Mouse (Mus musculus) forebrain, embryonic 14.5 days (tissue): ENCODE measurements at regions not wholly inside any gene's neighbourhood (a gene's known extent, or its start where the extent isn't known, plus 50 kb on each side); places are given as distances from the start of the nearest gene placed in this dataset.

Experiments
- ATAC-seq: fragments of 200-750 bp; cut with Nextera tagmentation; 2 replicates; pipeline ENCODE4 v1.8.0; 2017; ENCODE audit warnings: mild to moderate bottlenecking, moderate library complexity
- DNase-seq: peaks from one replicate; pipeline ENCODE4 v3.0.0-alpha.2; 2015; ENCODE audit warnings: low spot score
- H3K27ac ChIP-seq: fragments of 300-500 bp; sonication (generic); 2 replicates; pipeline ENCODE4 v1.5.1; 2014; ENCODE audit warnings: low read depth, mild to moderate bottlenecking, control low read depth, low read length, moderate library complexity
- H3K27me3 ChIP-seq: fragments of 300-500 bp; sonication (generic); replicated peaks from 2 replicates; pipeline ENCODE4 v1.6.1; 2014; ENCODE audit warnings: low read length, control low read depth, mixed read lengths; ENCODE audit not compliant: control insufficient read depth, insufficient read depth
- H3K36me3 ChIP-seq: fragments of 300-500 bp; sonication (generic); 2 replicates; pipeline ENCODE4 v1.6.1; 2014; ENCODE audit warnings: low read length, control low read depth; ENCODE audit not compliant: control insufficient read depth, insufficient read depth
- H3K4me1 ChIP-seq: fragments of 300-500 bp; sonication (generic); 2 replicates; pipeline ENCODE4 v1.6.1; 2014; ENCODE audit warnings: antibody characterized with exemption, low read length, control low read depth; ENCODE audit not compliant: control insufficient read depth, insufficient read depth
- H3K4me2 ChIP-seq: fragments of 300-500 bp; sonication (generic); 2 replicates; pipeline ENCODE4 v1.6.1; 2014; ENCODE audit warnings: mild to moderate bottlenecking, control low read depth, low read length
- H3K4me3 ChIP-seq: fragments of 300-500 bp; sonication (generic); 2 replicates; pipeline ENCODE4 v1.5.1; 2014; ENCODE audit warnings: low read depth, low read length, control low read depth
- H3K9ac ChIP-seq: fragments of 300-500 bp; sonication (generic); 2 replicates; pipeline ENCODE4 v1.6.1; 2014; ENCODE audit warnings: mild to moderate bottlenecking, low read length, control low read depth, moderate library complexity
- H3K9me3 ChIP-seq: fragments of 300-500 bp; sonication (generic); replicated peaks from 2 replicates; pipeline ENCODE4 v1.6.1; 2016; ENCODE audit warnings: low read length, control low read depth, mixed read lengths; ENCODE audit not compliant: control insufficient read depth
- WGBS: fragments of 180-500 bp; shearing (Covaris S2); extraction: QIAGEN DNeasy Blood & Tissue Kit; methylation state at CpG from one replicate; pipeline ENCODE4 v1.1.7; 2014; 5-methylcytosine and 5-hydroxymethylcytosine counted together

- no peaks in the 10 kb centered on the region for H3K27me3 ChIP-seq
- ATAC-seq (no peak), DNase-seq (no peak)
- no peak overlapping the region for H3K9ac ChIP-seq
- no peaks in the 10 kb centered on the region for H3K36me3 ChIP-seq
- peaks cover 6% of the 10 kb centered on the region for H3K4me1 ChIP-seq
- no peak overlapping the region for H3K4me2 ChIP-seq
- H3K27ac ChIP-seq = no peak overlapping the region
- no peaks in the 10 kb centered on the region for H3K9me3 ChIP-seq
- WGBS = 84% methylated on average over 7 of the region's 7 CpGs
- H3K4me3 ChIP-seq = no peak overlapping the region
These were observed 327.9 kb downstream of the Matn1 start for GRCm38 (mm10) chr4:131272060-131272459.

- DNase-seq (no peak), ATAC-seq (no peak)
- H3K4me2 ChIP-seq = no peak overlapping the region
- H3K4me1 ChIP-seq = no peaks in the 10 kb centered on the region
- no peak overlapping the region for H3K4me3 ChIP-seq
- H3K9ac ChIP-seq = no peak overlapping the region
- no peaks in the 10 kb centered on the region for H3K27me3 ChIP-seq
- no peaks in the 10 kb centered on the region for H3K36me3 ChIP-seq
- no peak overlapping the region for H3K27ac ChIP-seq
- H3K9me3 ChIP-seq = no peaks in the 10 kb centered on the region
- 91% methylated on average over 2 of the region's 2 CpGs for WGBS
These were observed 349.4 kb downstream of the Matn1 start for GRCm38 (mm10) chr4:131293560-131293959.

GRCm38 (mm10) chr4:131298011-131298674 lies 354.0 kb downstream of the Matn1 start:
- Histone ChIP-seq H3K9me3 (no peaks in the 10 kb centered on the region), H3K27me3 (no peaks in the 10 kb centered on the region), H3K9ac (no peak overlapping the region), H3K4me2 (no peak overlapping the region), H3K4me1 (no peaks in the 10 kb centered on the region), H3K36me3 (no peaks in the 10 kb centered on the region), H3K27ac (no peak overlapping the region), H3K4me3 (no peak overlapping the region)
- DNase-seq (no peak), ATAC-seq (no peak)
- WGBS = 77% methylated on average over 14 of the region's 14 CpGs

GRCm38 (mm10) chr4:131303936-131304335 lies 359.8 kb downstream of the Matn1 start:
- no peaks in the 10 kb centered on the region for H3K27me3 ChIP-seq
- no peak overlapping the region for H3K27ac ChIP-seq
- H3K4me1 ChIP-seq = peaks cover 7% of the 10 kb centered on the region; the same call in 1 of the 2 replicates
- H3K9me3 ChIP-seq = no peaks in the 10 kb centered on the region
- DNase-seq = no peak
- no peaks in the 10 kb centered on the region for H3K36me3 ChIP-seq
- H3K4me3 ChIP-seq = no peak overlapping the region
- no peak for ATAC-seq
- no peak overlapping the region for H3K4me2 ChIP-seq
- 73% methylated on average over 3 of the region's 3 CpGs for WGBS
- no peak overlapping the region for H3K9ac ChIP-seq

- Histone ChIP-seq H3K9ac (no peak overlapping the region), H3K27me3 (no peaks in the 10 kb centered on the region), H3K9me3 (no peaks in the 10 kb centered on the region), H3K4me2 (no peak overlapping the region), H3K36me3 (no peaks in the 10 kb centered on the region), H3K4me3 (no peak overlapping the region), H3K27ac (no peak overlapping the region), H3K4me1 (peaks cover 7% of the 10 kb centered on the region; the same call in 1 of the 2 replicates)
- peak; percentile 36 for DNase-seq
- ATAC-seq = no peak
- WGBS = 81% methylated on average over 12 of the region's 12 CpGs
These were observed 360.2 kb downstream of the Matn1 start for GRCm38 (mm10) chr4:131304361-131304777.

- Histone ChIP-seq H3K9me3 (no peaks in the 10 kb centered on the region), H3K36me3 (no peaks in the 10 kb centered on the region), H3K27me3 (no peaks in the 10 kb centered on the region), H3K27ac (no peak overlapping the region), H3K9ac (no peak overlapping the region), H3K4me3 (no peak overlapping the region), H3K4me2 (no peak overlapping the region), H3K4me1 (no peaks in the 10 kb centered on the region)
- WGBS = 72% methylated on average over 3 of the region's 3 CpGs
- ATAC-seq (no peak), DNase-seq (no peak)
These were observed 370.0 kb downstream of the Matn1 start for GRCm38 (mm10) chr4:131314231-131314630.

GRCm38 (mm10) chr4:131316041-131316440 lies 371.9 kb downstream of the Matn1 start:
- 88% methylated on average over 3 of the region's 3 CpGs for WGBS
- no peaks in the 10 kb centered on the region for H3K36me3 ChIP-seq
- H3K27me3 ChIP-seq = no peaks in the 10 kb centered on the region
- no peaks in the 10 kb centered on the region for H3K4me1 ChIP-seq
- no peak for ATAC-seq
- no peak overlapping the region for H3K4me3 ChIP-seq
- H3K27ac ChIP-seq = no peak overlapping the region
- no peak for DNase-seq
- no peak overlapping the region for H3K4me2 ChIP-seq
- H3K9me3 ChIP-seq = no peaks in the 10 kb centered on the region
- no peak overlapping the region for H3K9ac ChIP-seq

- Histone ChIP-seq H3K9me3 (no peaks in the 10 kb centered on the region), H3K4me1 (no peaks in the 10 kb centered on the region), H3K27me3 (no peaks in the 10 kb centered on the region), H3K9ac (no peak overlapping the region), H3K4me3 (no peak overlapping the region), H3K4me2 (no peak overlapping the region), H3K36me3 (no peaks in the 10 kb centered on the region), H3K27ac (no peak overlapping the region)
- no peak for DNase-seq
- ATAC-seq = no peak
- 88% methylated on average over 5 of the region's 5 CpGs for WGBS
These were observed 378.1 kb downstream of the Matn1 start for GRCm38 (mm10) chr4:131322323-131322722.

- Histone ChIP-seq H3K9ac (no peak overlapping the region), H3K27ac (peak overlapping the region; percentile 35; the same call in 1 of the 2 replicates), H3K4me1 (no peaks in the 10 kb centered on the region), H3K4me2 (no peak overlapping the region), H3K36me3 (no peaks in the 10 kb centered on the region), H3K27me3 (no peaks in the 10 kb centered on the region), H3K4me3 (no peak overlapping the region), H3K9me3 (no peaks in the 10 kb centered on the region)
- ATAC-seq (no peak; the same call in 1 of the 2 replicates), DNase-seq (peak; percentile 56)
- 72% methylated on average over 3 of the region's 3 CpGs for WGBS
These were observed 380.3 kb downstream of the Matn1 start for GRCm38 (mm10) chr4:131324486-131324885.
